Mouse (Mus musculus) midbrain, embryonic 11.5 days (tissue): ENCODE measurements around the gene Tln2. TPM values are rescaled to one million over a fixed set of nuclear protein-coding genes. Genes with fewer than 3 reads are reported as not detected.

Source experiments
- ATAC-seq: fragments of 200-750 bp; cut with Nextera tagmentation; 2 replicates; pipeline ENCODE4 v1.8.0; 2017; ENCODE audit warnings: moderate TSS enrichment, moderate library complexity; ENCODE audit not compliant: low FRiP score
- DNase-seq: peaks from one replicate; pipeline ENCODE4 v3.0.0; 2015; ENCODE audit warnings: low spot score; ENCODE audit errors: missing footprints
- H3K27ac ChIP-seq: fragments of 300-500 bp; sonication (generic); 2 replicates; pipeline ENCODE4 v1.5.1; 2014; ENCODE audit warnings: low read depth, low read length
- H3K27me3 ChIP-seq: fragments of 300-500 bp; sonication (generic); 2 replicates; pipeline ENCODE4 v1.6.1; 2014; ENCODE audit warnings: mild to moderate bottlenecking, low read length, moderate library complexity, mixed read lengths; ENCODE audit not compliant: control insufficient read depth, insufficient read depth
- H3K36me3 ChIP-seq: fragments of 300-500 bp; sonication (generic); 2 replicates; pipeline ENCODE4 v1.6.1; 2014; ENCODE audit warnings: mild to moderate bottlenecking, low read length, moderate library complexity, mixed read lengths; ENCODE audit not compliant: control insufficient read depth, insufficient read depth
- H3K4me1 ChIP-seq: fragments of 300-500 bp; sonication (generic); 2 replicates; pipeline ENCODE4 v1.6.1; 2014; ENCODE audit warnings: low read length; ENCODE audit not compliant: control insufficient read depth, insufficient read depth
- H3K4me2 ChIP-seq: fragments of 300-500 bp; sonication (generic); 2 replicates; pipeline ENCODE4 v1.6.1; 2014; ENCODE audit warnings: mild to moderate bottlenecking, moderate library complexity
- H3K4me3 ChIP-seq: fragments of 300-500 bp; sonication (generic); 2 replicates; pipeline ENCODE4 v1.5.1; 2014; ENCODE audit warnings: low read depth, low read length
- H3K9ac ChIP-seq: fragments of 300-500 bp; sonication (generic); 2 replicates; pipeline ENCODE4 v1.6.1; 2014; ENCODE audit warnings: low read length
- H3K9me3 ChIP-seq: fragments of 300-500 bp; sonication (generic); 2 replicates; pipeline ENCODE4 v1.6.1; 2016; ENCODE audit warnings: low read length; ENCODE audit not compliant: control insufficient read depth
- WGBS: fragments of 180-500 bp; shearing (Covaris S2); extraction: QIAGEN DNeasy Blood & Tissue Kit; methylation state at CpG from one replicate; pipeline ENCODE4 v1.1.7; 2014; 5-methylcytosine and 5-hydroxymethylcytosine counted together
- polyA plus RNA-seq: library from polyadenylated mRNA; unstranded; fragments of >200 nt; fragmentation: Nextera tagmentation; extraction: Ambion mirVana; gene quantifications from 2 replicates; pipeline ENCODE4 v1.2.1, GENCODE M21; 2014

Tln2 gene
- polyA plus RNA-seq, 1 experiment from 2014 or later, result 17.9 TPM

DNA sequence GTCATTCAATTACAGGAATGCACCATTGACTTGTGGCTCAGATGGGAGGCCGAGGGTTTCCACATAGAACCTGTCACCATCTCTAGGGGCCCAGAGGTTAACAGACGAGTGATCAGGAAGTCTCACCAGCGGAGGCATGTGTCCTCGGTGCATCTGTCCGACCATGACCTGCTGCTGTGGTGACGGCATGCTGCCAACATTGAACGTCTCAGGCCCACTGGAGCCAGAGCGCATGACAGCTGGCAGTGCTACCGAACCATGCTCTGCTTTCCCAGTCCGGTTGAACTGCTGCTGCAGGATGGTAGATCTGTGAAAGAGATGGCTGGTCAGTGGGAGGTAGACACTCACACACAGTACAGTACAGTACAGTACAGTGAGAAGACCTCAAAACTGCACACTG lies 197.0 kb downstream of the Tln2 start:
- no peak overlapping the region for H3K4me2 ChIP-seq
- H3K27me3 ChIP-seq, result no peaks in the 10 kb centered on the region
- no peak overlapping the region for H3K9ac ChIP-seq
- no peak overlapping the region for H3K4me3 ChIP-seq
- no peaks in the 10 kb centered on the region for H3K9me3 ChIP-seq
- WGBS, result 97% methylated on average over 10 of the region's 10 CpGs
- DNase-seq (no peak), ATAC-seq (no peak)
- no peaks in the 10 kb centered on the region for H3K36me3 ChIP-seq
- H3K4me1 ChIP-seq, result no peaks in the 10 kb centered on the region
- no peak overlapping the region for H3K27ac ChIP-seq

DNA sequence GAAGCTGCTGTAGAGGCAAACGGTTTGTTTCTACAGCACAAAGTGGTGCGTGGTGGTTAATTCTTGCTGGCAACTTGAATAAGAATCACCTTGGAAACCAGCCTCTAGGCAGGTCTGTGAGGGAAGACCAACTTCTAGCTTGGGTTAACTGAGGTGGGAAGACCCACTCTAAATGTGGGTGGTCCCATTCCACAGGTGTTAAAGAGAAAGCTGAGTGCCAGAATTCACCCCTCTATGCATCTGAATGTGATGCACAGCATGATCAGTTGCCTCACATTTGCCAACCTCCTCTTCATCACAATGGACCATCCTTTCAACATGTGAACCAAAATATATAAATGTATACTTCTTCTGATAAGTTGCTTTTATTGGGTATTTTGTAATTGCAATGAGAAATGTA lies 197.4 kb downstream of the Tln2 start:
- Histone ChIP-seq H3K9ac (no peak overlapping the region), H3K36me3 (no peaks in the 10 kb centered on the region), H3K4me3 (no peak overlapping the region), H3K27me3 (no peaks in the 10 kb centered on the region), H3K4me1 (no peaks in the 10 kb centered on the region), H3K27ac (no peak overlapping the region), H3K9me3 (no peaks in the 10 kb centered on the region), H3K4me2 (no peak overlapping the region)
- WGBS, result 80% methylated on average over 2 of the region's 2 CpGs
- ATAC-seq (no peak), DNase-seq (no peak)

DNA sequence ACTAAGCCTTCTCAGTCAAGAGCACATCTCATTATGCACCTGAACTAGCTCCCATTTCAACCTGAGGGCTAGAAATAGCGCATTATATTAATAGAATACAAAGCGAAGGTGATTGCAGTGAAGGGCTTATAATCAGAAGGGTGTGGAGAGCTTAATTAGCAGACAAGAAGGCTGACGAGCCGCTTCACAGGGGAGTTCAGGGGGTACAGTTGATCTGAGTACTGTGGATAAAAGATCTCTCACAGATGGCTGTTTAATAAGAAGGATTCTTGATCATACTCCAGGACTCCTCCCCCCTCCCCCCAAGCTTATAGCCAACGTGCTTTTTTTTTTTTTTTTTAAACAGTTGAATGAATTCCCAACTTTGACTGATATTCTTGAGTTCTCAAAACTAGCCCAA lies 198.0 kb downstream of the Tln2 start:
- H3K4me2 ChIP-seq, result no peak overlapping the region
- no peaks in the 10 kb centered on the region for H3K36me3 ChIP-seq
- WGBS, result 87% methylated on average over 5 of the region's 5 CpGs
- no peaks in the 10 kb centered on the region for H3K4me1 ChIP-seq
- H3K27me3 ChIP-seq, result no peaks in the 10 kb centered on the region
- no peak overlapping the region for H3K4me3 ChIP-seq
- no peak overlapping the region for H3K9ac ChIP-seq
- DNase-seq, result no peak
- H3K27ac ChIP-seq, result no peak overlapping the region
- ATAC-seq, result no peak
- H3K9me3 ChIP-seq, result no peaks in the 10 kb centered on the region

DNA sequence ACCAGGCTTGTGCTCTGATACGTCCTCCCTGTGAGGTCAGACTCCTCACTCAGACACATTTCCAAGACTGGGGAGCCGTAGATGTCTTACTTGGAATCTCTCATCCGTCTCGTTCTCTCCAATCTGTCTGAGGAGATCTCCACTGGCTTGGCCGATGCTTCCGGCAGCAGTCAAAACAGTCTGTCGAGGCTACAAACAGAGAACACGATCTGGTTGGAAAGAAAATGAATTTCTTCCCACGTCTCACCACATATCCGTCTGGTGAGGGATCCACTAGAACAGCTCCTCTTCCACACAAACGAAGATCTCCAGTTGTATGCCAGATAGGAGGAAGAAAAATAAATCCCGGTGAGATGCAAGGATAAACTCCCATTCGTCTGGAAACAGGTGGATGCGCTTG lies 205.1 kb downstream of the Tln2 start:
- no peak for DNase-seq
- WGBS, result 92% methylated on average over 14 of the region's 14 CpGs
- no peak overlapping the region for H3K4me3 ChIP-seq
- no peaks in the 10 kb centered on the region for H3K36me3 ChIP-seq
- no peaks in the 10 kb centered on the region for H3K27me3 ChIP-seq
- no peak overlapping the region for H3K9ac ChIP-seq
- no peaks in the 10 kb centered on the region for H3K9me3 ChIP-seq
- no peak overlapping the region for H3K27ac ChIP-seq
- no peak for ATAC-seq
- H3K4me2 ChIP-seq, result no peak overlapping the region
- H3K4me1 ChIP-seq, result no peaks in the 10 kb centered on the region

DNA sequence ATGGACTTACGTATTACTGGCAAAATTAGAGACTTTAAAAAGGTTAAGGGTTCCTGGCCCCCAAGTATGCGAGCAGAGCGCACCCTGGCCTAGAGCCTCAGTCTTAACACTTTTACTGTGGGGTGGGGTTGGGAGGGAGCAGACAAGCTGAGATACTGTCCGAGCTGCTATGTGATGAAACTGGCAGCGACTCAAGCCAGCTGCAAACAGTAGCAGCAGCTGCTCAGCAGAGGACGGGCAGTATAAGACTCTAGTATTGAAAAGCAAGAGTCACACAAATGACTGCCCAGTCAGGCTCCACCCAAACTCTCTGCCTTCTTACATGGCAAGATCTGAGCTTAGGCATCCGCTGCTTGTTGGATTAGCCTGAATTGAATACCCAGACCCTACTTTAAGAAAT lies 206.1 kb downstream of the Tln2 start:
- Histone ChIP-seq H3K9me3 (no peaks in the 10 kb centered on the region), H3K4me1 (no peaks in the 10 kb centered on the region), H3K4me3 (no peak overlapping the region), H3K36me3 (no peaks in the 10 kb centered on the region), H3K27ac (no peak overlapping the region), H3K9ac (no peak overlapping the region), H3K4me2 (no peak overlapping the region), H3K27me3 (no peaks in the 10 kb centered on the region)
- ATAC-seq (no peak), DNase-seq (no peak)
- WGBS, result 88% methylated on average over 7 of the region's 7 CpGs

DNA sequence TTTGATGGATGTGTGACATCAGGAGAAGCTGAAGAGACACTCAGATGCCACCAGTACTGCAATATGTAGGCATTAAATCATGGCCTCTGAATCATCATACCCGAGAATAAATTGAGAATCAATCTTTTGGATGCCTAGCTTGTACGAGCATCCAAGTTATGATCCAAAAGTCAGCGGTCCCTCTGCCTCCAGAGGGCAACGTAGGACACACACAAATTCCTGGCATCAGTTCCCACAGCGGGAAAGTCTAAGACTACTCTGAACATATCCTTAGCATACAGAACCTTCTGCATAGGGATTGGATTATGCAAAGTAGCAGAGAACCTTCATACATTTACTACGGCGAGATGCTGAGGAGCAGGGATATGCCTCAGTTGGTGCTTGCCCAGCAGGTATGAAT lies 210.5 kb downstream of the Tln2 start:
- Histone ChIP-seq H3K4me1 (no peaks in the 10 kb centered on the region), H3K27me3 (no peaks in the 10 kb centered on the region), H3K4me3 (no peak overlapping the region), H3K36me3 (no peaks in the 10 kb centered on the region), H3K9me3 (no peaks in the 10 kb centered on the region), H3K9ac (no peak overlapping the region), H3K4me2 (no peak overlapping the region), H3K27ac (no peak overlapping the region)
- 89% methylated on average over 7 of the region's 7 CpGs for WGBS
- ATAC-seq, result no peak
- DNase-seq, result no peak

DNA sequence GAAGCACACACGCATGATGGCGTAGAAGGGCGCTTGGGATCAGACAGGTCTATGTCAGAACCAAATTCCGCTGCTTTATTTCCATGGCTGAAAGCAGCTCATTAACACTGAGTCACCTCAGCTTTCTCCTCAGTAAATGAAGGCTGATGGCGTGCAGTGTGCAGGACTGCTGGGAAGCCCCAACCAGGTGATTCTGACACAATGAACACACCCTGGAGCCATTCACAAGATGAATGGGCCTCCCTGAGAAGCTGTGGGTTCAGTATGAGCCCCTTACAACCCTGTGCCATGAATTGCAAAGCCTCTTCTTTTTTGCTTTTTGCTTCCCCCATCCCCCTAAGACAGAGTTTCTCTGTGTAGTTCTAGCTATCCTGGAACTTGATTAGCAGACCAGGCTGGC lies 212.3 kb downstream of the Tln2 start:
- H3K4me3 ChIP-seq, result no peak overlapping the region
- DNase-seq (no peak), ATAC-seq (no peak)
- H3K27ac ChIP-seq, result no peak overlapping the region
- no peaks in the 10 kb centered on the region for H3K36me3 ChIP-seq
- no peak overlapping the region for H3K9ac ChIP-seq
- H3K4me1 ChIP-seq, result no peaks in the 10 kb centered on the region
- H3K4me2 ChIP-seq, result no peak overlapping the region
- WGBS, result 92% methylated on average over 5 of the region's 5 CpGs
- no peaks in the 10 kb centered on the region for H3K9me3 ChIP-seq
- no peaks in the 10 kb centered on the region for H3K27me3 ChIP-seq

DNA sequence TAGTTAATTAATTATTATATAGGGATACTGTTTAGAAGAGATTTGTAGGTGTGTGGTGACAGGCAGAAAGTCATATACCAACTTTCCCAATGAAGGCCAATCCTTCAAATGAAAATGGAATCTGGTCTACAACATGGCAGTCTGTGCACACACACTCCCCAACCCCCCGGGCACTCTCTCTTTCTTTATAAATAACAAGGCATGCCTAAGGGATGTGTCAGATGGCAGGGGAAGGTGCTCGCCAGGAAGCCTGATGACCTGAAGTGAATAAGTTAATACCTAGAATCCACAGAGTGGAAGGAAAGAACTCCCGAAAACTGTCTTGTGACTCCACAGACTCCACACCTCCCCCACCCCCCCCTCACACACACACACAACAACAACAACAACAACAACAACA lies 228.2 kb downstream of the Tln2 start:
- H3K4me2 ChIP-seq, result no peak overlapping the region
- H3K27me3 ChIP-seq, result no peaks in the 10 kb centered on the region
- 91% methylated on average over 3 of the region's 3 CpGs for WGBS
- H3K4me1 ChIP-seq, result no peaks in the 10 kb centered on the region
- ATAC-seq (no peak), DNase-seq (no peak)
- no peaks in the 10 kb centered on the region for H3K36me3 ChIP-seq
- no peak overlapping the region for H3K27ac ChIP-seq
- H3K9me3 ChIP-seq, result no peaks in the 10 kb centered on the region
- H3K9ac ChIP-seq, result no peak overlapping the region
- H3K4me3 ChIP-seq, result no peak overlapping the region

DNA sequence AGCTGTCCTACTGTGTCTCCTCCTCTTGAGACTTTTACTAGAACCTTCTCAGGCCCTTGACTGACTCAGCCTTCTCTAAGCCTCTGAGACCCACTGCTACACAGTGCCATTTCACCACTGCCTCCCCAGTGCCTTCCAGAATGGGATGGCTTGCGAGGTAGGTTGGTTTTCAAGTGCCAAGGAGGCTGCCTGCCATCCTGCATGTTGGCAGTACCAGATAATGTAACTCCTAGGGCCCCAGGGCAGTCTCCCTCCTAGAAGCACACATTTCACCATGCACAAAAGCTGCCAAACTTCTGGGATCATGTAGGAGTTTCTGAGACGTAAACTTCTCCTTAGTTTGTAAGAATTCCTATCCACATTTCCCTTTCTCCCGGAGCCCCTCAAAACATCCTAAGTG lies 231.1 kb downstream of the Tln2 start:
- DNase-seq (no peak), ATAC-seq (no peak)
- H3K27ac ChIP-seq, result no peak overlapping the region
- H3K27me3 ChIP-seq, result no peaks in the 10 kb centered on the region
- no peaks in the 10 kb centered on the region for H3K36me3 ChIP-seq
- WGBS, result 88% methylated on average over 3 of the region's 3 CpGs
- H3K9me3 ChIP-seq, result no peaks in the 10 kb centered on the region
- no peak overlapping the region for H3K4me3 ChIP-seq
- no peak overlapping the region for H3K4me2 ChIP-seq
- no peaks in the 10 kb centered on the region for H3K4me1 ChIP-seq
- H3K9ac ChIP-seq, result no peak overlapping the region

DNA sequence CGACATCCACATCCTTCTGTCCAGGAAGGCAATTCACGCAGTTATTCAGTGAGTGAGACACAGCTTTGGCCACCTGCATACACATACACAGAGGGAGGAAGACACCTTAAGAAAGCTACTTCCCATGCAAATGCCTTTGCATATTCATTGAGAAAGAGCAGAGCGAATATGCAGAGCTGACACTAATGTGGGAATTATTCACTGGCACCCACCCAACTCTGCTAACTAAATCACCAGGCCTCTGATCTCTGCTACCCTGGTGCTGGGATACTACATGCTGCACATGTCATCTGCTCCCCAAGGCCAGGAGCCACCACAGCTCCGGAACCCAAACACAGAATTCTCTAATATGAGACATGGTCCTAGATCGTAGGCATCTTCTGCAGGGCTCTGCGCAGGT lies 237.6 kb downstream of the Tln2 start:
- no peak overlapping the region for H3K4me2 ChIP-seq
- no peak overlapping the region for H3K9ac ChIP-seq
- ATAC-seq, result no peak
- H3K4me3 ChIP-seq, result no peak overlapping the region
- H3K27me3 ChIP-seq, result no peaks in the 10 kb centered on the region
- 92% methylated on average over 6 of the region's 6 CpGs for WGBS
- DNase-seq, result no peak
- H3K9me3 ChIP-seq, result no peaks in the 10 kb centered on the region
- no peak overlapping the region for H3K27ac ChIP-seq
- no peaks in the 10 kb centered on the region for H3K4me1 ChIP-seq
- no peaks in the 10 kb centered on the region for H3K36me3 ChIP-seq
